Mouse (Mus musculus): Measurements from ENCODE around the gene Apbb2.

GRCm38 (mm10) chr5:66596296-66596695 lies 22.3 kb downstream of the Apbb2 start:
- TF ChIP-seq POLR2A (IDR thresholded peaks at IDR 0.05; ENCODE audit: insufficient read length, low read depth) = no peak
- TF ChIP-seq CEBPB (IDR thresholded peaks at IDR 0.05; ENCODE audit: insufficient read depth, poor library complexity, severe bottlenecking) = no peak
- no peak for TF ChIP-seq POLR2AphosphoS2 (IDR thresholded peaks at IDR 0.05; ENCODE audit: insufficient read length, low read depth)
- TF ChIP-seq TCF12 (IDR thresholded peaks at IDR 0.05; ENCODE audit: insufficient read depth, poor library complexity, severe bottlenecking) = no peak
- TF ChIP-seq USF1 (IDR thresholded peaks at IDR 0.05; ENCODE audit: low read depth) = no peak
- TF ChIP-seq MAX (IDR thresholded peaks at IDR 0.05; ENCODE audit: low read depth) = no peak
- TF ChIP-seq REST (IDR thresholded peaks at IDR 0.05; ENCODE audit: insufficient read depth, insufficient read length) = no peak
- TF ChIP-seq E2F4 (IDR thresholded peaks at IDR 0.05; ENCODE audit: insufficient read depth) = no peak
- no peak for TF ChIP-seq TCF3 (IDR thresholded peaks at IDR 0.05; ENCODE audit: insufficient read length, low read depth)
- TF ChIP-seq SRF (IDR thresholded peaks at IDR 0.05; ENCODE audit: control insufficient read depth, insufficient read length, low read depth) = no peak
